Mouse (Mus musculus) liver, adult 10 weeks (tissue): Measurements from ENCODE around the gene Olfr1222. TPM values are rescaled to one million over a fixed set of nuclear protein-coding genes. Genes with fewer than 3 reads are reported as not detected.

ENCODE experiments used
- polyA plus RNA-seq: library from polyadenylated mRNA; stranded (reverse); fragments of 350-450 nt; fragmentation: Illumina TruSeq; extraction: RNeasy Lipid Tissue Mini Kit (QIAGEN cat#74804); gene quantifications from one replicate; pipeline ENCODE4 v1.2.3, GENCODE M21; 2014; ENCODE audit warnings: low read depth, low replicate concordance

Olfr1222 gene
- polyA plus RNA-seq, result not detected

GRCm38 (mm10) chr2:89132954-89133353 lies at the start of gene Olfr1222:
Gene Olfr1222 (minus strand): TSS chr2:89133054.

GRCm38 (mm10) chr2:89174569-89174968 lies 41.7 kb upstream of the Olfr1222 start, which contains the start of gene Olfr1225:
Gene Olfr1225 (minus strand): TSS chr2:89174669.

GRCm38 (mm10) chr2:89163991-89164390 lies 31.1 kb upstream of the Olfr1222 start, which contains the start of gene Olfr1224-ps1:
Gene Olfr1224-ps1 (minus strand): TSS chr2:89164091.

GRCm38 (mm10) chr2:89151460-89151859 lies 18.6 kb upstream of the Olfr1222 start, which contains the start of gene Olfr1223:
Gene Olfr1223 (minus strand): TSS chr2:89151560.

GRCm38 (mm10) chr2:89117183-89117582 lies 15.7 kb downstream of the Olfr1222 start, which contains the start of gene Olfr1221:
Gene Olfr1221 (minus strand): TSS chr2:89117283.

GRCm38 (mm10) chr2:89106735-89107134 lies 26.1 kb downstream of the Olfr1222 start, which contains the start of gene Olfr1220:
Gene Olfr1220 (minus strand): TSS chr2:89106835.

GRCm38 (mm10) chr2:89083413-89083812 lies 49.4 kb downstream of the Olfr1222 start, which contains the start of gene Olfr1219:
Gene Olfr1219 (minus strand): TSS chr2:89083513.

Other genes with a start within 250 kb of the Olfr1222 start
- not detected for gene Olfr1208, start 230.7 kb downstream of the Olfr1222 start, polyA plus RNA-seq
- gene Olfr1209, start 217.9 kb downstream of the Olfr1222 start, polyA plus RNA-seq, result not detected
- not detected for gene Olfr1211, start 194.9 kb downstream of the Olfr1222 start, polyA plus RNA-seq
- gene Olfr1212, start 179.1 kb downstream of the Olfr1222 start, polyA plus RNA-seq, result not detected
- not detected for gene Gm13762, start 152.8 kb downstream of the Olfr1222 start, polyA plus RNA-seq
- gene Olfr1214, start 140.4 kb downstream of the Olfr1222 start, polyA plus RNA-seq, result not detected
- gene Olfr1215, start 126.1 kb downstream of the Olfr1222 start, polyA plus RNA-seq, result not detected
- not detected for gene Olfr1216, start 114.7 kb downstream of the Olfr1222 start, polyA plus RNA-seq
- not detected for gene Olfr1217, start 101.0 kb downstream of the Olfr1222 start, polyA plus RNA-seq
- not detected for gene Olfr1218, start 71.9 kb downstream of the Olfr1222 start, polyA plus RNA-seq
- gene Olfr1219, start 49.5 kb downstream of the Olfr1222 start, polyA plus RNA-seq, result not detected
- not detected for gene Olfr1220, start 26.2 kb downstream of the Olfr1222 start, polyA plus RNA-seq
- not detected for gene Olfr1221, start 15.8 kb downstream of the Olfr1222 start, polyA plus RNA-seq
- not detected for gene Olfr1223, start 18.5 kb upstream of the Olfr1222 start, polyA plus RNA-seq
- gene Olfr1224-ps1, start 31.0 kb upstream of the Olfr1222 start, polyA plus RNA-seq, result not detected
- not detected for gene Olfr1225, start 41.6 kb upstream of the Olfr1222 start, polyA plus RNA-seq
- not detected for gene Olfr1226, start 67.0 kb upstream of the Olfr1222 start, polyA plus RNA-seq
- not detected for gene Olfr1228, start 121.0 kb upstream of the Olfr1222 start, polyA plus RNA-seq
- not detected for gene Olfr1229, start 155.0 kb upstream of the Olfr1222 start, polyA plus RNA-seq
- gene Olfr1230, start 164.2 kb upstream of the Olfr1222 start, polyA plus RNA-seq, result not detected
- not detected for gene Olfr1231, start 174.0 kb upstream of the Olfr1222 start, polyA plus RNA-seq
- gene Olfr1232, start 196.6 kb upstream of the Olfr1222 start, polyA plus RNA-seq, result not detected
- not detected for gene Olfr1233, start 209.3 kb upstream of the Olfr1222 start, polyA plus RNA-seq
- gene Olfr1234, start 231.8 kb upstream of the Olfr1222 start, polyA plus RNA-seq, result not detected